Mouse (Mus musculus) liver, embryonic 14.5 days (tissue): ENCODE measurements at regions not wholly inside any gene's neighbourhood (a gene's known extent, or its start where the extent isn't known, plus 50 kb on each side); places are given as distances from the start of the nearest gene placed in this dataset.
"Not testable (repeated sequence)": the region's sequence is repeated elsewhere in the genome, so short reads cannot be mapped to it uniquely, and the experiment has no call there.

Source experiments
- ATAC-seq: fragments of 200-750 bp; cut with Nextera tagmentation; 2 replicates; pipeline ENCODE4 v1.8.0; 2017; ENCODE audit warnings: moderate number of reproducible peaks, mild to moderate bottlenecking, moderate library complexity; ENCODE audit not compliant: insufficient read depth
- DNase-seq, 3 experiments: peaks; one replicate each; pipeline ENCODE4 v3.0.0-alpha.2; 2012 to 2013; ENCODE audit warnings: low read depth in 3 of 3, low spot score in 3 of 3
- H3K27ac ChIP-seq: fragments of 300-500 bp; sonication (generic); 2 replicates; pipeline ENCODE4 v1.5.1; 2014; ENCODE audit warnings: moderate library complexity, mild to moderate bottlenecking, control low read depth, inconsistent platforms
- H3K27me3 ChIP-seq: fragments of 300-500 bp; sonication (generic); 2 replicates; pipeline ENCODE4 v1.6.1; 2014; ENCODE audit warnings: mild to moderate bottlenecking, low read length, moderate library complexity; ENCODE audit not compliant: control insufficient read depth, insufficient read depth
- H3K36me3 ChIP-seq: fragments of 300-500 bp; sonication (generic); replicated peaks from 2 replicates; pipeline ENCODE4 v1.6.1; 2014; ENCODE audit warnings: low read depth; ENCODE audit not compliant: control insufficient read depth, insufficient read depth
- H3K4me1 ChIP-seq, 2 experiments: fragments of 200-500 bp in 1 of 2; fragments of 300-500 bp in 1 of 2; sonication (generic) in 1 of 2; replicated peaks; 2 replicates each; pipeline ENCODE4 v1.6.1; 2012 to 2014; ENCODE audit warnings: antibody characterized with exemption in 1 of 2, inconsistent platforms in 1 of 2, low read length in 1 of 2; ENCODE audit not compliant: control insufficient read depth in 2 of 2, insufficient read depth in 2 of 2
- H3K4me2 ChIP-seq: fragments of 300-500 bp; sonication (generic); 2 replicates; pipeline ENCODE4 v1.6.1; 2014; ENCODE audit warnings: low read depth, mild to moderate bottlenecking, control low read depth, moderate library complexity
- H3K4me3 ChIP-seq, 2 experiments: fragments of 200-500 bp in 1 of 2; fragments of 300-500 bp in 1 of 2; sonication (generic) in 1 of 2; 2 replicates each; pipeline ENCODE4 v1.5.1; 2012 to 2014; ENCODE audit warnings: low read depth in 2 of 2, low read length in 2 of 2, mild to moderate bottlenecking in 2 of 2, control low read depth in 1 of 2, inconsistent platforms in 1 of 2, moderate library complexity in 1 of 2; ENCODE audit not compliant: insufficient read depth in 1 of 2
- H3K9ac ChIP-seq: fragments of 300-500 bp; sonication (generic); replicated peaks from 2 replicates; pipeline ENCODE4 v1.6.1; 2014; ENCODE audit warnings: mild to moderate bottlenecking, control low read depth, moderate library complexity
- H3K9me3 ChIP-seq: fragments of 300-500 bp; sonication (generic); 2 replicates; pipeline ENCODE4 v1.6.1; 2016; ENCODE audit warnings: low read length, mixed read lengths; ENCODE audit not compliant: control insufficient read depth
- CTCF ChIP-seq: IDR thresholded peaks from 2 replicates; pipeline ENCODE4 v1.5.1; 2016; ENCODE audit warnings: antibody characterized with exemption, low read depth, control low read depth
- EP300 ChIP-seq: IDR thresholded peaks from 2 replicates; pipeline ENCODE4 v1.6.1; 2016; ENCODE audit warnings: antibody characterized with exemption, low read depth
- WGBS: fragments of 180-500 bp; shearing (Covaris S2); extraction: QIAGEN DNeasy Blood & Tissue Kit; methylation state at CpG from one replicate; pipeline ENCODE4 v1.1.7; 2014; ENCODE audit not compliant: insufficient replicate concordance; 5-methylcytosine and 5-hydroxymethylcytosine counted together

DNA sequence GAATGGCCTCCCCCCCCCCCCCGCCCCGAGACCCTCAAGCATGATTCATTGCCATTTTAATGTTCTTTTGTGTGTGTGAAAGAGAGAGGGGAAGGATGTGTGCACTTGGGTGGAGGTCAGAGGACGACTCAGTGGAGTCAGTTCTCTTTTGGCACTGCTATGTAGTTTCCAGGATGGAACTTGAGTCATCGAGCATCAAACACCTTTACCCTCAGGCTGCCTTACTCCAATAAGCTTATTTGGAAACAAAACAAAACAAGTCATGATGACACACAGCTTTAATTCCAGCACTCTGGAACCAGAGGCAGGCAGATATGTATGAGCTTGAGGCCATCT, 134.7 kb upstream of the Trim24 start:
- WGBS, result 54% methylated on average over 4 of the region's 4 CpGs
- ATAC-seq (no peak), DNase-seq (no peak)
- Histone ChIP-seq H3K27ac (no peak overlapping the region), H3K27me3 (no peaks in the 10 kb centered on the region), H3K4me3 (no peak overlapping the region), H3K4me2 (no peak overlapping the region), H3K36me3 (no peaks in the 10 kb centered on the region), H3K9me3 (no peaks in the 10 kb centered on the region), H3K4me1 (no peaks in the 10 kb centered on the region), H3K9ac (no peak overlapping the region)
- TF ChIP-seq CTCF (no peak), EP300 (no peak)

DNA sequence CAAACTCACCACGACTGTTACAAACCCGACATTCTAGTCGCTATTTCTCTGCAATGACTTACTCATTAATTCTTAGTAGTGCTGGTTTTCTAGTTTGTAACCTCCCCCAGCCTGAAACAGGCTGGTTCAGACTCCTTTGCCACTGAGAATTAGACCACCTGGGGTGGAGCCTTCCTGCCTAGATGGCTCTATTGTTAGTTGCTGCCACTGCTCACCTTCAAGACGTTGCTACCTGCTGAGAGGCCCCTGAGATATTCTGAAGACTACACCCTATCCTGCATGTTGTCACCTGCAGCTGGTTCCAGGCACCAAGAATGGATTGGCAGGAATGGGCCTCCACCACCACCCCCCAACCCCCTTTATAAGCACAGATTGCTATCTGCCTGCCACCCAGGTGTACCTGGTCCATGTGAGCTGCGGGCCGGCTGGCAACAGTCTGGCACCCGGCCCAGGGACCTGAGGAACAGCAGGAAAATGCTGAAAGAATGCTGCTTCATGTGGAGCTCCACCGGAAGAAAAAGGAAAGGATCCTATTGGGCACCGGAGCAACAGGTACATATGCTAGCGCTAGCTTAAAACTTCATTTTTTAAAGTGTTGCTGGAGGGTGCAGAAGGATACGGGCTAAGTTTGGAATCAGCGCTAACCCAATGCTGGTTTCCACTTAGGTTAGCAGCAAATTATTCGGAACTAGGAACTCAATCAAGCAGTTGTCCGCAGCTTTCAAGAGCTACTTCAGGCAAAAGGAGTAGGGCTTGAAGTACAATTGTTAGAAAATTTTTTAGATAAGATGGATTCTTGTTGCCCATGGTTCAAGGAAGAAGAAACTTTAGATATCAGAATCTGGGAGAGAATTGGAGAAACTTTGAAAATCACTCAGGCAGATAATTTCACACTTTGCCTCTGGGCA, 129.4 kb upstream of the Trim24 start:
- no peak for TF ChIP-seq EP300
- no peak for TF ChIP-seq CTCF
- WGBS, result 72% methylated on average over 14 of the region's 14 CpGs
- no peak overlapping the region for H3K27ac ChIP-seq
- H3K9me3 ChIP-seq, result no peaks in the 10 kb centered on the region
- no peak overlapping the region for H3K4me2 ChIP-seq
- DNase-seq (no peak), ATAC-seq (no peak)
- H3K36me3 ChIP-seq, result no peaks in the 10 kb centered on the region
- no peaks in the 10 kb centered on the region for H3K4me1 ChIP-seq
- H3K9ac ChIP-seq, result no peak overlapping the region
- no peaks in the 10 kb centered on the region for H3K27me3 ChIP-seq
- H3K4me3 ChIP-seq, result no peak overlapping the region

DNA sequence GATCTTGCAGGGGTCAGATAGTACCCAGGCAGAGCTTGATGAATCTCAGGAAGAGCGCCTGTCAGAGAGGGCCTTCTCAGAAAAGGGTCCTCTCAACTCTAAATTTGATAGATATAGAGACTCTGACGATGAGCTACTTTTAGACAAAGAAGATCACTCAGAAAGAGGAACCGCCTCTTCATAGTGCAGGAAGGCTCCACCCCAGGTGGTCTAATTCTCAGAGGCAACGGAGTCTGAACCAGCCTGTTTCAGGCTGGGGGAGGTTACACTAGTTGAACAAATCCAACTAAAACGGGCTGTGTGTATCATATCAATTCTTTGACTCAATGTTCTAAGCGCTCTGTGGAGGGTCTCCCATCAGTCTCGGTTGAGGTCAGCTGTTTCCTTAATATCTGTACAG, 128.7 kb upstream of the Trim24 start:
- not testable (repeated sequence) for H3K36me3 ChIP-seq, H3K4me1 ChIP-seq
- 62% methylated on average over 7 of the region's 7 CpGs for WGBS

DNA sequence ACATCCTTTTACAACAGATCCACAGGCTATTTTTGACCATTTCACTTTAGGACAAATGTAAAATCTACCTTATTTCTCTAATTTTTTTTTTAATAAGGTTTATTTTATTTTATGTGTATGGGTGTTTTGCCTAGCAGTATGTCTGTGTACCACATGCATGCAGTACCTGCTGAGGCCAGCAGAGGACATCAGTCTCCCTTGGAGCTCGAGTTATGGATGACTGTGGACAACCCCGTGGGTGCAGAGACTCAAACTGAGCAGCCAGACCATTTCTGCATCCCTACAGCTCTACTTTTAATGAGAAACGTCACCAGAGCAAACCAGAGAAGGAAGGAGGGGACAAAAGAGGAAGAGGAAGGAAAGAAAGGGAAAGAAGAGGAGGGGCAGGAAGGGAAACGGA, 125.9 kb upstream of the Trim24 start:
- H3K4me3 ChIP-seq, result no peak overlapping the region
- H3K4me1 ChIP-seq, result no peaks in the 10 kb centered on the region
- H3K9me3 ChIP-seq, result no peaks in the 10 kb centered on the region
- no peak for ATAC-seq
- 36% methylated on average over 4 of the region's 4 CpGs for WGBS
- no peaks in the 10 kb centered on the region for H3K36me3 ChIP-seq
- H3K27me3 ChIP-seq, result no peaks in the 10 kb centered on the region
- TF ChIP-seq EP300 (no peak), CTCF (peak; percentile 75)
- H3K9ac ChIP-seq, result no peak overlapping the region
- DNase-seq, result no peak
- no peak overlapping the region for H3K4me2 ChIP-seq
- H3K27ac ChIP-seq, result no peak overlapping the region

More for the DNA sequence above, 128.7 kb upstream of the Trim24 start:
- H3K9me3 ChIP-seq, H3K4me2 ChIP-seq, DNase-seq, ATAC-seq, H3K27ac ChIP-seq, H3K27me3 ChIP-seq, H3K9ac ChIP-seq, H3K4me3 ChIP-seq: not testable (repeated sequence)

DNA sequence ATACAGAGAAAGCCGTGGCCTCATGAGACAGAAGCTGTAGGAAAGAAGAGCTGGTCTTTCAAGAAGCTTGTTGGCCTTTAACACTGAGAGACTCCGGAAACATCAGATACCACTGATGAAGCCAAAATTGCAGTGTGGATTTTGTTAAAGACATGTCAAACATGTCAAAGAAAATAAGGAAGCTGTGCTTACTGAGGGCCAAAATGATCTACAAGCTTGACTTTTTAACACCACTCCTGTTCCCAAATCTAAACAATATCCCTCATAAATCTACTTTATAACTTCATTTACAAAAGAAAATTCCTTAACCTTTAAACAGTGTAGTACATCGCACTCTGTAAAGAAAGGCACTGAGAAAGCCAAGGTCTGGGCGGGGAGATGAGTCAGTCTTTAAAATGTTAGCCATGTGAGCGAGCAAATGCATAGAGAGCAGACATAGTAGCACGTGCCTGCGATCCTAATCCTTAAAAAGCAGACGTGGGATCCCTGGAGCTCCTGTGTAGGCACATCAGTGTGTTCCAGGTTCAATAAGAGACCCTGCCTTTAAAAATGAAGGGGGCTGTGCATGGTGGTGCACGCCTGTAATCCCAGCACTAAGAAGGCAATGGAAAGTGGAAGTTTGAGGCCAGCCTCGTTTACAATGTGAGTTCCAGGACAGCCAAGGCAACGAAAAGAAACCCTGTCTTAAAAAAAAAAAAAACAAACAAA, 125.1 kb upstream of the Trim24 start:
- Histone ChIP-seq H3K4me1 (no peaks in the 10 kb centered on the region), H3K36me3 (no peaks in the 10 kb centered on the region), H3K4me3 (no peak overlapping the region), H3K27me3 (no peaks in the 10 kb centered on the region), H3K9me3 (no peaks in the 10 kb centered on the region), H3K27ac (no peak overlapping the region), H3K4me2 (no peak overlapping the region), H3K9ac (no peak overlapping the region)
- TF ChIP-seq EP300, result no peak
- TF ChIP-seq CTCF, result no peak
- ATAC-seq, result no peak
- WGBS, result 70% methylated on average over 11 of the region's 11 CpGs
- no peak for DNase-seq

DNA sequence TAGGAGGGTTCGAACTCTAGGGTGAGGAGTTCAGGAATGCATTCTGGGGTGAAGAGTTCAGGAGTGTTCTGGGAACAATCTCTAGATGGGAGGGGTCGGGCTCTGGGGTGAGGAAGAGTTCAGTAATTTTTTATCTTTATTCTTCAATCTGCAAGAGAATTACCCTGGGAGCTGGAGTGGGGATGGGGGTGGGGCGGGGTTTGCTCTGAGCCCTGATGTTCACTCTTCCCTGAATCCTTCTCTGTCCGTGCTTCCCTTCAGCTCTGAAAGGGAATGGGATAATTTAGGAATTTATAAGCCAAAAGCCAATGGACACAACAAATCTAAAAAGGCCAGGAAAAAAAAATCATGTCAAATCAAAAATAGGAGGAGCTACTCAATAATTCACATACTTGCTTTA, 122.8 kb upstream of the Trim24 start:
- not testable (repeated sequence) for DNase-seq, H3K4me2 ChIP-seq
- WGBS, result 65% methylated on average over 4 of the region's 4 CpGs

More for the DNA sequence above, 122.8 kb upstream of the Trim24 start:
- H3K4me1 ChIP-seq, H3K27ac ChIP-seq, ATAC-seq, H3K9ac ChIP-seq, H3K36me3 ChIP-seq, H3K27me3 ChIP-seq, H3K4me3 ChIP-seq, H3K9me3 ChIP-seq: not testable (repeated sequence)
